ENCODE assay signal across 21 mouse cellular contexts in the genomic region with DNA sequence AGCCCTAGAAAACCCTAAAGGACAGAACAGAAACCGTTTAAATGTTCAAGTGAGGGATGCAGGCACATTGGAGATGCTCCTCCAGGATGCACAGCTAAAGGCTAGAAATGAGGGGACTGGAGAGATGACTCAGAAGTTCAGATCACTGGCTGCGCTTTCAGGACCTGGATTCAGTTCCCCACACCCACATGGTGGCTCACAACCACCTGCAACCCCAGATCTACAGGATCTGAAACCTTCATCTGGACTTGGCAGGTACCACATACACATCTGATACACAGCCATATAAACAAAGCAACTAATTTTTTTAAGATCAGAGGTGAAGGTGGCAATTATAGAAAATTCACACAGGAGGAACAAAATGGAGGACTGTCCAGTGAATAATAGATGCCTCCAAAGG.
"Had no signal": no experiment of that assay in that cellular context is flagged by ENCODE, and none has a peak within 500 bp of the region (broad histone marks: within the 10 kb centered on the region; RNA-seq: fewer than 3 reads in every experiment).

No protein-coding gene starts in this region.

- H3K4me3 ChIP-seq: midbrain, embryonic 10.5 days; midbrain, embryonic 12.5 days; myocyte; neural tube, embryonic 13.5 days; neural tube, embryonic 15.5 days; stomach, embryonic 15.5 days had no signal

- H3K27ac ChIP-seq: midbrain, embryonic 10.5 days; midbrain, embryonic 12.5 days; neural tube, embryonic 13.5 days; neural tube, embryonic 15.5 days; stomach, embryonic 15.5 days; stomach, postnatal 0 days had no signal

- H3K27me3 ChIP-seq: midbrain, embryonic 12.5 days; neural tube, embryonic 13.5 days; neural tube, embryonic 15.5 days; stomach, embryonic 15.5 days had no signal

- H3K9ac ChIP-seq: lung, embryonic 14.5 days; midbrain, embryonic 12.5 days; neural tube, embryonic 13.5 days; neural tube, embryonic 15.5 days; stomach, embryonic 15.5 days had no signal

- ATAC-seq: midbrain, embryonic 16.5 days had no signal

- DNase-seq: lung, adult 18-20 months; lung, embryonic 14.5 days; lung, postnatal 10 days; lung, postnatal 4 days; midbrain, embryonic 14.5 days; retina, postnatal 1 day; right cerebral cortex, adult 18-20 months; right cerebral cortex, postnatal 25 days; right cerebral cortex, postnatal 4 days; spleen, adult 18-20 months; thymus, adult 2 months; thymus, postnatal 25 days; thymus, postnatal 4 days had no signal

- H3K4me2 ChIP-seq: lung, embryonic 14.5 days; midbrain, embryonic 12.5 days; neural tube, embryonic 13.5 days; neural tube, embryonic 15.5 days; stomach, embryonic 15.5 days had no signal

- H3K36me3 ChIP-seq: midbrain, embryonic 12.5 days; neural tube, embryonic 13.5 days; neural tube, embryonic 15.5 days; stomach, embryonic 15.5 days had no signal

- H3K4me1 ChIP-seq: midbrain, embryonic 10.5 days; midbrain, embryonic 12.5 days had no signal

- H3K9me3 ChIP-seq: midbrain, embryonic 10.5 days; midbrain, embryonic 12.5 days; neural tube, embryonic 13.5 days; neural tube, embryonic 15.5 days; stomach, embryonic 15.5 days had no signal
